Mouse (Mus musculus) liver, embryonic 14.5 days (tissue): ENCODE data around the gene Zfp706.

ENCODE experiments used
- CTCF ChIP-seq: IDR thresholded peaks from 2 replicates; pipeline ENCODE4 v1.5.1; 2016; ENCODE audit warnings: antibody characterized with exemption, low read depth, control low read depth
- EP300 ChIP-seq: IDR thresholded peaks from 2 replicates; pipeline ENCODE4 v1.6.1; 2016; ENCODE audit warnings: antibody characterized with exemption, low read depth

GRCm38 (mm10) chr15:36991353-36991752 is 16.2 kb downstream of the Zfp706 start:
- TF ChIP-seq CTCF (no peak), EP300 (no peak)
